Comparison of ENCODE assay signal across 8 mouse cellular contexts in genomic region chr8:11460934-11461333, GRCm38 (mm10). TPM values are rescaled to one million over a fixed set of nuclear protein-coding genes. Genes with fewer than 3 reads are reported as not detected.
DNase-seq lines count a peak whose midpoint lies in the region.

No protein-coding gene starts in this region.

- peak; percentile 62 for DNase-seq in heart, adult 8-10 months (ENCODE audit: low spot score)
- no peak for DNase-seq in heart, postnatal 25 days (ENCODE audit: low spot score)
- peak; percentile 34 for DNase-seq in right cerebral cortex, postnatal 4 days
- no peak for DNase-seq in right cerebral cortex, adult 2 months (ENCODE audit: low spot score in 2 of 2)
- peak; percentile 66 for DNase-seq in kidney, adult 9 months
- DNase-seq in spleen, postnatal 36 days (ENCODE audit: low spot score in 2 of 2), result peak; percentile 59 to 67
- no peak for DNase-seq in thymus, postnatal 10 days (ENCODE audit: low spot score in 2 of 2)
- DNase-seq in ovary, postnatal 10 days (ENCODE audit: low spot score), result no peak

- intact Hi-C loops in heart, postnatal 25 days (cut with DNase I), result no loop called here

RNA-seq across cellular contexts. Expression of gene Rab20, which starts 17.6 kb away (rescaled TPM):
- 10 to 100 TPM; 21.9 to 36.4 (median 28.1) TPM for total RNA-seq in heart, adult 8-10 months (2022)
- total RNA-seq in heart, postnatal 25 days (2021), result 10 to 100 TPM; 24.3 to 27.3 TPM

RNA-seq across cellular contexts. Expression of gene Naxd, which starts 36.4 kb away (rescaled TPM):
- total RNA-seq in heart, adult 8-10 months (2022), result 10 to 100 TPM; 30.7 to 35.3 (median 32.1) TPM
- 10 to 100 TPM; 32.7 to 36.8 TPM for total RNA-seq in heart, postnatal 25 days (2021)

Comparison
In these comparisons a context has a peak if more than half of its experiments do, and no peak if none do; other contexts are left out.
1. DNase-seq: peak in heart, adult 8-10 months (single experiment), right cerebral cortex, postnatal 4 days (single experiment), kidney, adult 9 months (single experiment) and spleen, postnatal 36 days (2 of 2); none in heart, postnatal 25 days (single experiment), right cerebral cortex, adult 2 months (0 of 2), thymus, postnatal 10 days (0 of 2) and ovary, postnatal 10 days (single experiment).